Mouse (Mus musculus) neural tube, embryonic 11.5 days (tissue): ENCODE data around the gene Cwh43. TPM values are rescaled to one million over a fixed set of nuclear protein-coding genes. Genes with fewer than 3 reads are reported as not detected.
A peak's percentile ranks its signal among the peaks of the same experiment; 100 is the strongest.

Experiments used
- ATAC-seq: fragments of 200-750 bp; cut with Nextera tagmentation; 2 replicates; pipeline ENCODE4 v1.8.0; 2017; ENCODE audit warnings: moderate number of reproducible peaks, mild to moderate bottlenecking, moderate TSS enrichment, moderate library complexity; ENCODE audit not compliant: insufficient read depth, low FRiP score, low TSS enrichment
- DNase-seq: peaks from one replicate; pipeline ENCODE4 v3.0.0-alpha.2; 2015; ENCODE audit warnings: low spot score
- H3K27ac ChIP-seq: fragments of 300-500 bp; sonication (generic); 2 replicates; pipeline ENCODE4 v1.5.1; 2014; ENCODE audit warnings: low read depth, mild to moderate bottlenecking, low read length
- H3K27me3 ChIP-seq: fragments of 300-500 bp; sonication (generic); 2 replicates; pipeline ENCODE4 v1.6.1; 2014; ENCODE audit warnings: mild to moderate bottlenecking, low read length, mixed read lengths; ENCODE audit not compliant: control insufficient read depth, insufficient read depth
- H3K36me3 ChIP-seq: fragments of 300-500 bp; sonication (generic); 2 replicates; pipeline ENCODE4 v1.6.1; 2014; ENCODE audit warnings: mild to moderate bottlenecking, low read length, moderate library complexity, mixed read lengths; ENCODE audit not compliant: control insufficient read depth, insufficient read depth
- H3K4me1 ChIP-seq: fragments of 300-500 bp; sonication (generic); 2 replicates; pipeline ENCODE4 v1.6.1; 2014; ENCODE audit warnings: low read length, mixed read lengths; ENCODE audit not compliant: control insufficient read depth, insufficient read depth
- H3K4me2 ChIP-seq: fragments of 300-500 bp; sonication (generic); 2 replicates; pipeline ENCODE4 v1.6.1; 2014; ENCODE audit warnings: low read depth, mild to moderate bottlenecking, moderate library complexity
- H3K4me3 ChIP-seq: fragments of 300-500 bp; sonication (generic); 2 replicates; pipeline ENCODE4 v1.5.1; 2014; ENCODE audit warnings: low read depth, low read length
- H3K9ac ChIP-seq: fragments of 300-500 bp; sonication (generic); 2 replicates; pipeline ENCODE4 v1.6.1; 2014; ENCODE audit warnings: mild to moderate bottlenecking, low read length
- H3K9me3 ChIP-seq: fragments of 300-500 bp; sonication (generic); 2 replicates; pipeline ENCODE4 v1.6.1; 2016; ENCODE audit warnings: low read length; ENCODE audit not compliant: control insufficient read depth
- WGBS: fragments of 180-500 bp; shearing (Covaris S2); extraction: QIAGEN DNeasy Blood & Tissue Kit; methylation state at CpG from one replicate; pipeline ENCODE4 v1.1.7; 2014; 5-methylcytosine and 5-hydroxymethylcytosine counted together
- polyA plus RNA-seq: library from polyadenylated mRNA; unstranded; fragments of >200 nt; fragmentation: Nextera tagmentation; extraction: Ambion mirVana; gene quantifications from 2 replicates; pipeline ENCODE4 v1.2.1, GENCODE M21; 2014

Gene Cwh43
- polyA plus RNA-seq, 1 experiment from 2014 or later = not detected

- Histone ChIP-seq H3K9ac (no peak overlapping the region), H3K4me3 (no peak overlapping the region), H3K27me3 (no peaks in the 10 kb centered on the region), H3K27ac (no peak overlapping the region), H3K36me3 (no peaks in the 10 kb centered on the region), H3K4me2 (no peak overlapping the region), H3K4me1 (no peaks in the 10 kb centered on the region), H3K9me3 (no peaks in the 10 kb centered on the region)
- ATAC-seq = no peak
- no peak for DNase-seq
- WGBS = 84% methylated on average over 10 of the region's 10 CpGs
Observed at GRCm38 (mm10) chr5:73368845-73369447, 36.9 kb upstream of the Cwh43 start.

GRCm38 (mm10) chr5:73369731-73370130 is 36.1 kb upstream of the Cwh43 start:
- no peak overlapping the region for H3K4me3 ChIP-seq
- no peak for ATAC-seq

GRCm38 (mm10) chr5:73372601-73373000 is 33.3 kb upstream of the Cwh43 start:
- DNase-seq (no peak), ATAC-seq (no peak)
- no peak overlapping the region for H3K4me2 ChIP-seq
- H3K27ac ChIP-seq = no peak overlapping the region
- no peaks in the 10 kb centered on the region for H3K27me3 ChIP-seq
- H3K36me3 ChIP-seq = no peaks in the 10 kb centered on the region
- H3K4me1 ChIP-seq = no peaks in the 10 kb centered on the region
- H3K9ac ChIP-seq = no peak overlapping the region
- no peaks in the 10 kb centered on the region for H3K9me3 ChIP-seq
- no peak overlapping the region for H3K4me3 ChIP-seq
- WGBS = 81% methylated on average over 5 of the region's 5 CpGs

More at GRCm38 (mm10) chr5:73369731-73370130, 36.1 kb upstream of the Cwh43 start:
- H3K9ac ChIP-seq = no peak overlapping the region
- H3K4me1 ChIP-seq = no peaks in the 10 kb centered on the region
- no peaks in the 10 kb centered on the region for H3K9me3 ChIP-seq
- H3K27ac ChIP-seq = no peak overlapping the region
- WGBS = 50% methylated on average over 3 of the region's 3 CpGs
- no peak for DNase-seq
- H3K4me2 ChIP-seq = no peak overlapping the region
- H3K36me3 ChIP-seq = no peaks in the 10 kb centered on the region
- H3K27me3 ChIP-seq = no peaks in the 10 kb centered on the region

- Histone ChIP-seq H3K4me2 (no peak overlapping the region), H3K36me3 (no peaks in the 10 kb centered on the region), H3K27me3 (no peaks in the 10 kb centered on the region), H3K9me3 (no peaks in the 10 kb centered on the region), H3K27ac (no peak overlapping the region), H3K4me3 (no peak overlapping the region), H3K4me1 (no peaks in the 10 kb centered on the region), H3K9ac (no peak overlapping the region)
- ATAC-seq (no peak), DNase-seq (no peak)
- 54% methylated on average over 3 of the region's 3 CpGs for WGBS
Observed at GRCm38 (mm10) chr5:73373184-73373583, 32.7 kb upstream of the Cwh43 start.

- 49% methylated on average over 9 of the region's 9 CpGs for WGBS
- no peak overlapping the region for H3K9ac ChIP-seq
- H3K36me3 ChIP-seq = no peaks in the 10 kb centered on the region
- H3K27me3 ChIP-seq = no peaks in the 10 kb centered on the region
- H3K4me1 ChIP-seq = no peaks in the 10 kb centered on the region
- no peak for ATAC-seq
- H3K27ac ChIP-seq = no peak overlapping the region
- DNase-seq = no peak
- no peak overlapping the region for H3K4me2 ChIP-seq
- no peak overlapping the region for H3K4me3 ChIP-seq
- no peaks in the 10 kb centered on the region for H3K9me3 ChIP-seq
Observed at GRCm38 (mm10) chr5:73376041-73376440, 29.8 kb upstream of the Cwh43 start.

GRCm38 (mm10) chr5:73376491-73376890 is 29.4 kb upstream of the Cwh43 start:
- Histone ChIP-seq H3K4me1 (no peaks in the 10 kb centered on the region), H3K9me3 (no peaks in the 10 kb centered on the region), H3K9ac (no peak overlapping the region), H3K27ac (no peak overlapping the region), H3K36me3 (no peaks in the 10 kb centered on the region), H3K4me3 (no peak overlapping the region), H3K4me2 (no peak overlapping the region), H3K27me3 (no peaks in the 10 kb centered on the region)
- ATAC-seq (no peak), DNase-seq (no peak)
- 94% methylated on average over 7 of the region's 7 CpGs for WGBS

- ATAC-seq (0 out of 2 replicates have a peak, but pooled peaks have one; percentile 58), DNase-seq (peak; percentile 86)
- H3K4me3 ChIP-seq = no peak overlapping the region
- H3K27me3 ChIP-seq = no peaks in the 10 kb centered on the region
- no peaks in the 10 kb centered on the region for H3K9me3 ChIP-seq
- H3K9ac ChIP-seq = no peak overlapping the region
- no peaks in the 10 kb centered on the region for H3K4me1 ChIP-seq
- WGBS = 34% methylated on average over 3 of the region's 3 CpGs
- no peaks in the 10 kb centered on the region for H3K36me3 ChIP-seq
- H3K27ac ChIP-seq = no peak overlapping the region
- H3K4me2 ChIP-seq = no peak overlapping the region
Observed at GRCm38 (mm10) chr5:73379908-73380307, 26.0 kb upstream of the Cwh43 start.

- DNase-seq (no peak), ATAC-seq (no peak)
- Histone ChIP-seq H3K9ac (no peak overlapping the region), H3K36me3 (no peaks in the 10 kb centered on the region), H3K4me3 (no peak overlapping the region), H3K4me2 (no peak overlapping the region), H3K4me1 (no peaks in the 10 kb centered on the region), H3K9me3 (no peaks in the 10 kb centered on the region), H3K27ac (no peak overlapping the region), H3K27me3 (no peaks in the 10 kb centered on the region)
- 58% methylated on average over 8 of the region's 8 CpGs for WGBS
Observed at GRCm38 (mm10) chr5:73380829-73381228, 25.0 kb upstream of the Cwh43 start.

- 78% methylated on average over 7 of the region's 7 CpGs for WGBS
- H3K27ac ChIP-seq = no peak overlapping the region
- H3K9me3 ChIP-seq = no peaks in the 10 kb centered on the region
- H3K4me1 ChIP-seq = no peaks in the 10 kb centered on the region
- ATAC-seq = no peak
- no peaks in the 10 kb centered on the region for H3K36me3 ChIP-seq
- DNase-seq = no peak
- H3K9ac ChIP-seq = no peak overlapping the region
- H3K4me2 ChIP-seq = no peak overlapping the region
- no peaks in the 10 kb centered on the region for H3K27me3 ChIP-seq
- no peak overlapping the region for H3K4me3 ChIP-seq
Observed at GRCm38 (mm10) chr5:73381510-73381909, 24.4 kb upstream of the Cwh43 start.
